Mouse (Mus musculus) MEL (cell line): ENCODE data around the gene Ppig. TPM values are rescaled to one million over a fixed set of nuclear protein-coding genes. Genes with fewer than 3 reads are reported as not detected.

Experiments used
- DNase-seq: peaks from one replicate; pipeline ENCODE4 v3.0.0; 2011; ENCODE audit warnings: low read depth, low spot score
- H3K27ac ChIP-seq: 2 replicates; pipeline ENCODE4 v1.5.1; 2012; ENCODE audit warnings: low read depth, mild to moderate bottlenecking, control low read depth, low read length, moderate library complexity; ENCODE audit not compliant: control insufficient read depth
- H3K27me3 ChIP-seq, 2 experiments: fragments of 150-350 bp in 1 of 2; sonication (generic) in 1 of 2; 2 replicates each; pipeline ENCODE4 v1.6.1; 2012; ENCODE audit warnings: low read length in 2 of 2, mild to moderate bottlenecking in 2 of 2, improper control_type of control experiment in 1 of 2, moderate library complexity in 1 of 2; ENCODE audit not compliant: insufficient read depth in 2 of 2, control insufficient read depth in 1 of 2
- H3K36me3 ChIP-seq, 2 experiments: 2 replicates each; pipeline ENCODE4 v1.6.1; 2012 to 2014; ENCODE audit warnings: low read length in 2 of 2, improper control_type of control experiment in 1 of 2, inconsistent platforms in 1 of 2, mild to moderate bottlenecking in 1 of 2; ENCODE audit not compliant: insufficient read depth in 2 of 2, control insufficient read depth in 1 of 2
- H3K4me1 ChIP-seq, 2 experiments: fragments of 150-350 bp in 1 of 2; sonication (generic) in 1 of 2; 2 replicates each; pipeline ENCODE4 v1.6.1; 2012; ENCODE audit warnings: low read length in 2 of 2, improper control_type of control experiment in 1 of 2, mild to moderate bottlenecking in 1 of 2; ENCODE audit not compliant: insufficient read depth in 2 of 2, control insufficient read depth in 1 of 2
- H3K4me3 ChIP-seq, 2 experiments: fragments of 150-350 bp in 1 of 2; sonication (generic) in 1 of 2; 2 replicates each; pipeline ENCODE4 v1.5.1; 2012; ENCODE audit warnings: low read depth in 2 of 2, low read length in 2 of 2, mild to moderate bottlenecking in 2 of 2, moderate library complexity in 2 of 2, control low read depth in 1 of 2, improper control_type of control experiment in 1 of 2; ENCODE audit not compliant: control insufficient read depth in 1 of 2, insufficient read depth in 1 of 2
- H3K79me2 ChIP-seq: 2 replicates; pipeline ENCODE4 v1.6.1; 2012; ENCODE audit warnings: mild to moderate bottlenecking, low read length, moderate library complexity; ENCODE audit not compliant: control insufficient read depth, poor library complexity, insufficient read depth
- H3K9ac ChIP-seq: 2 replicates; pipeline ENCODE4 v1.6.1; 2012; ENCODE audit warnings: low read depth, mild to moderate bottlenecking, control low read depth, low read length, moderate library complexity; ENCODE audit not compliant: control insufficient read depth, poor library complexity, severe bottlenecking
- H3K9me3 ChIP-seq: fragments of 150-350 bp; sonication (generic); replicated peaks from 2 replicates; pipeline ENCODE4 v1.6.1; 2012; ENCODE audit warnings: mild to moderate bottlenecking, low read length, improper control_type of control experiment, moderate library complexity; ENCODE audit not compliant: insufficient read depth
- CHD2 ChIP-seq: IDR thresholded peaks from 2 replicates; pipeline ENCODE4 v1.6.1; 2011; ENCODE audit warnings: low read length, improper control_type of control experiment
- CTCF ChIP-seq, 3 experiments: IDR thresholded peaks in 2 of 3; conservative IDR thresholded peaks in 1 of 3; 2 replicates each; pipeline ENCODE4 v1.5.1; 2011 to 2012; ENCODE audit warnings: low read length in 3 of 3, low read depth in 2 of 3, mild to moderate bottlenecking in 2 of 3, improper control_type of control experiment in 1 of 3, inconsistent platforms in 1 of 3, mixed read lengths in 1 of 3, moderate library complexity in 1 of 3; ENCODE audit not compliant: control insufficient read depth in 1 of 3, insufficient read depth in 1 of 3, poor library complexity in 1 of 3, severe bottlenecking in 1 of 3
- E2F4 ChIP-seq: IDR thresholded peaks from 2 replicates; pipeline ENCODE4 v1.6.1; 2011; ENCODE audit warnings: low read depth, low read length, improper control_type of control experiment, borderline replicate concordance
- ELF1 ChIP-seq: IDR thresholded peaks from 2 replicates; pipeline ENCODE4 v1.6.1; 2014; ENCODE audit warnings: low read depth, mild to moderate bottlenecking, inconsistent platforms, low read length, improper control_type of control experiment, moderate library complexity
- EP300 ChIP-seq, 2 experiments: IDR thresholded peaks; 2 replicates each; pipeline ENCODE4 v1.6.1; 2011; ENCODE audit warnings: improper control_type of control experiment in 2 of 2, low read length in 2 of 2, low read depth in 1 of 2, mild to moderate bottlenecking in 1 of 2
- ETS1 ChIP-seq: IDR thresholded peaks from 2 replicates; pipeline ENCODE4 v1.6.1; 2012; ENCODE audit warnings: low read depth, mild to moderate bottlenecking, inconsistent platforms, low read length, improper control_type of control experiment, moderate library complexity
- GABPA ChIP-seq: IDR thresholded peaks from 2 replicates; pipeline ENCODE4 v1.6.1; 2012; ENCODE audit warnings: low read depth, mild to moderate bottlenecking, inconsistent platforms, low read length, improper control_type of control experiment, moderate library complexity
- HCFC1 ChIP-seq: IDR thresholded peaks from 2 replicates; pipeline ENCODE4 v1.6.1; 2012; ENCODE audit warnings: low read depth, mild to moderate bottlenecking, inconsistent platforms, low read length, improper control_type of control experiment, moderate library complexity
- KAT2A ChIP-seq: conservative IDR thresholded peaks from 2 replicates; pipeline ENCODE4 v1.6.1; 2012; ENCODE audit warnings: low read depth, low read length, improper control_type of control experiment, inconsistent platforms
- MAFK ChIP-seq: IDR thresholded peaks from 2 replicates; pipeline ENCODE4 v1.6.1; 2011; ENCODE audit warnings: low read depth, mild to moderate bottlenecking, low read length, improper control_type of control experiment, borderline replicate concordance
- MAZ ChIP-seq: IDR thresholded peaks from 2 replicates; pipeline ENCODE4 v1.6.1; 2012; ENCODE audit warnings: low read depth, mild to moderate bottlenecking, inconsistent platforms, low read length, improper control_type of control experiment
- MEF2A ChIP-seq: IDR thresholded peaks from 2 replicates; pipeline ENCODE4 v1.6.1; 2014; ENCODE audit warnings: low read depth, mild to moderate bottlenecking, inconsistent platforms, low read length, improper control_type of control experiment; ENCODE audit not compliant: poor library complexity, insufficient replicate concordance, severe bottlenecking; ENCODE audit errors: extremely low read depth
- MXI1 ChIP-seq: IDR thresholded peaks from 2 replicates; pipeline ENCODE4 v1.6.1; 2011; ENCODE audit warnings: mild to moderate bottlenecking, low read depth, low read length, improper control_type of control experiment
- MYB ChIP-seq: IDR thresholded peaks from 2 replicates; pipeline ENCODE4 v1.6.1; 2011; ENCODE audit warnings: mild to moderate bottlenecking, low read depth, low read length, improper control_type of control experiment
- MYC ChIP-seq: IDR thresholded peaks from 2 replicates; pipeline ENCODE4 v1.6.1; 2011; ENCODE audit warnings: low read depth, mild to moderate bottlenecking, low read length, improper control_type of control experiment, moderate library complexity
- NELFE ChIP-seq: IDR thresholded peaks from 2 replicates; pipeline ENCODE4 v1.6.1; 2011; ENCODE audit warnings: low read depth, low read length, improper control_type of control experiment
- POLR2A ChIP-seq, 2 experiments: IDR thresholded peaks; 2 replicates each; pipeline ENCODE4 v1.6.1; 2011 to 2012; ENCODE audit warnings: low read length in 2 of 2, mild to moderate bottlenecking in 2 of 2, control low read depth in 1 of 2, improper control_type of control experiment in 1 of 2, low read depth in 1 of 2, moderate library complexity in 1 of 2; ENCODE audit not compliant: control insufficient read depth in 1 of 2, insufficient read depth in 1 of 2, poor library complexity in 1 of 2
- POLR2AphosphoS2 ChIP-seq: IDR thresholded peaks from 2 replicates; pipeline ENCODE4 v1.6.1; 2011; ENCODE audit warnings: low read length, improper control_type of control experiment
- POLR2AphosphoS5 ChIP-seq: IDR thresholded peaks from 2 replicates; pipeline ENCODE4 v1.6.1; 2012; ENCODE audit warnings: low read depth, borderline replicate concordance, mild to moderate bottlenecking, inconsistent platforms, low read length, moderate library complexity, mixed read lengths
- RCOR1 ChIP-seq: IDR thresholded peaks from 2 replicates; pipeline ENCODE4 v1.6.1; 2012; ENCODE audit warnings: low read depth, mild to moderate bottlenecking, inconsistent platforms, low read length, improper control_type of control experiment
- SMC3 ChIP-seq: IDR thresholded peaks from 2 replicates; pipeline ENCODE4 v1.6.1; 2011; ENCODE audit warnings: low read depth, low read length, improper control_type of control experiment
- TAL1 ChIP-seq: IDR thresholded peaks from 2 replicates; pipeline ENCODE4 v1.6.1; 2012; ENCODE audit warnings: mild to moderate bottlenecking, inconsistent platforms, low read length, moderate library complexity, mixed read lengths
- TBP ChIP-seq: IDR thresholded peaks from 2 replicates; pipeline ENCODE4 v1.8.0; 2011; ENCODE audit warnings: low read depth, low read length, improper control_type of control experiment
- TCF12 ChIP-seq: IDR thresholded peaks from 2 replicates; pipeline ENCODE4 v1.6.1; 2014; ENCODE audit warnings: low read depth, mild to moderate bottlenecking, inconsistent platforms, low read length, improper control_type of control experiment, moderate library complexity
- UBTF ChIP-seq: IDR thresholded peaks from 2 replicates; pipeline ENCODE4 v1.6.1; 2012; ENCODE audit warnings: low read depth, mild to moderate bottlenecking, inconsistent platforms, low read length, improper control_type of control experiment, moderate library complexity, borderline replicate concordance; ENCODE audit not compliant: insufficient read depth
- USF1 ChIP-seq: IDR thresholded peaks from 2 replicates; pipeline ENCODE4 v1.6.1; 2014; ENCODE audit warnings: low read depth, mild to moderate bottlenecking, inconsistent platforms, low read length, improper control_type of control experiment, moderate library complexity
- USF2 ChIP-seq, 2 experiments: IDR thresholded peaks; 2 replicates each; pipeline ENCODE4 v1.6.1; 2011 to 2012; ENCODE audit warnings: improper control_type of control experiment in 2 of 2, low read length in 2 of 2, borderline replicate concordance in 1 of 2, inconsistent platforms in 1 of 2, low read depth in 1 of 2, mild to moderate bottlenecking in 1 of 2; ENCODE audit not compliant: insufficient read depth in 1 of 2
- ZC3H11A ChIP-seq: IDR thresholded peaks from 2 replicates; pipeline ENCODE4 v1.6.1; 2012; ENCODE audit warnings: low read depth, mild to moderate bottlenecking, inconsistent platforms, low read length, improper control_type of control experiment
- ZMIZ1 ChIP-seq: IDR thresholded peaks from 2 replicates; pipeline ENCODE4 v1.6.1; 2012; ENCODE audit warnings: low read depth, mild to moderate bottlenecking, inconsistent platforms, low read length, improper control_type of control experiment, moderate library complexity
- polyA plus RNA-seq, 2 experiments: library from polyadenylated mRNA; stranded (reverse) in 1 of 2; unstranded in 1 of 2; fragments of >175 nt in 1 of 2; fragments of >200 nt in 1 of 2; gene quantifications; 2 replicates each; pipeline versions ENCODE4 v1.2.1 to v1.2.4; 2012; ENCODE audit warnings: low replicate concordance in 2 of 2, low read depth in 1 of 2; ENCODE audit not compliant: insufficient read length in 2 of 2, insufficient read depth in 1 of 2, missing spikeins in 1 of 2
- total RNA-seq: library from RNA; depleted of rRNA; stranded (reverse); fragments of 300-350 nt; gene quantifications from 2 replicates; pipeline ENCODE4 v1.2.3, GENCODE M21; 2012

Gene Ppig
- total and polyA plus RNA-seq, 3 experiments: 12.5 to 132 (median 115) TPM

DNA sequence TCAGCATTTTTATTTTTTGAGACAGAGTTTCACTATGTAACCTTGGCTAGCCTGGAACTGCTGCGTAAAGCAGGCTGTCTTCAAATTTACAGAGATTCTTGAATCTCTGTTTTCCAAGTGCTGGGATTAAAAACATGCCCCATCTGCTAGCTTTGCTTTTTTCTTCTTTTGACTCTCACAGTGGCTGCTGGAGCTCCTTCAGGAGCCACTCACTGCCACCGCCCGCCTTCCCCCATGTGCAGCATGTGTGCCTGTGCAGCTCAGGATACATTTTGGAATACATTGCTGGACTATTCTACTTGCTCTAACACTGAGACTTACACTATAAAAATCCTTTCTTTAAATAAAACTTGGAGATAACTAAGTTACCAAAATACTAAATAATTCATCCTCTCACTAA is 51.0 kb downstream of the Ppig start:
- H3K9me3 ChIP-seq: no peaks in the 10 kb centered on the region
- no peak overlapping the region for H3K4me3 ChIP-seq
- no peak overlapping the region for H3K9ac ChIP-seq
- H3K27ac ChIP-seq: no peak overlapping the region
- peaks cover 0 to 4% of the 10 kb centered on the region in 2 experiments; a peak in 1 of 4 replicates for H3K36me3 ChIP-seq
- H3K27me3 ChIP-seq: no peaks in the 10 kb centered on the region
- H3K79me2 ChIP-seq: no peaks in the 10 kb centered on the region; the same call in 1 of the 2 replicates
- DNase-seq: no peak
- no peak for TF ChIP-seq POLR2AphosphoS2
- TF ChIP-seq ZMIZ1: no peak
- TF ChIP-seq USF2 (IDR thresholded peaks at IDR 0.05; ENCODE audit: borderline replicate concordance in 1 of 2, insufficient read depth in 1 of 2, low read depth in 1 of 2, low read length in 2 of 2): no peak
- TF ChIP-seq TCF12: no peak
- no peak for TF ChIP-seq ETS1
- no peak for TF ChIP-seq POLR2AphosphoS5
- TF ChIP-seq E2F4: no peak
- no peak for TF ChIP-seq RCOR1
- no peak for TF ChIP-seq KAT2A
- no peak for TF ChIP-seq POLR2A (IDR thresholded peaks at IDR 0.05; ENCODE audit: control insufficient read depth in 1 of 2, insufficient read depth in 1 of 2, low read depth in 1 of 2, low read length in 2 of 2, poor library complexity in 1 of 2)
- TF ChIP-seq CHD2: no peak
- no peak for TF ChIP-seq MEF2A
- TF ChIP-seq MYB: no peak
- no peak for TF ChIP-seq MAZ
- TF ChIP-seq USF1: no peak
- no peak for TF ChIP-seq EP300 (IDR thresholded peaks at IDR 0.05; ENCODE audit: low read depth in 1 of 2, low read length in 2 of 2)
- TF ChIP-seq CTCF (IDR thresholded peaks at IDR 0.05 in 2 of 3, conservative IDR thresholded peaks at IDR 0.05 in 1 of 3; ENCODE audit: control insufficient read depth in 1 of 3, insufficient read depth in 1 of 3, low read depth in 2 of 3, low read length in 3 of 3, poor library complexity in 1 of 3, severe bottlenecking in 1 of 3): no peak
- TF ChIP-seq MYC: no peak
- H3K4me1 ChIP-seq: peaks cover 4 to 5% of the 10 kb centered on the region in 2 experiments; a peak in 3 of 4 replicates

DNA sequence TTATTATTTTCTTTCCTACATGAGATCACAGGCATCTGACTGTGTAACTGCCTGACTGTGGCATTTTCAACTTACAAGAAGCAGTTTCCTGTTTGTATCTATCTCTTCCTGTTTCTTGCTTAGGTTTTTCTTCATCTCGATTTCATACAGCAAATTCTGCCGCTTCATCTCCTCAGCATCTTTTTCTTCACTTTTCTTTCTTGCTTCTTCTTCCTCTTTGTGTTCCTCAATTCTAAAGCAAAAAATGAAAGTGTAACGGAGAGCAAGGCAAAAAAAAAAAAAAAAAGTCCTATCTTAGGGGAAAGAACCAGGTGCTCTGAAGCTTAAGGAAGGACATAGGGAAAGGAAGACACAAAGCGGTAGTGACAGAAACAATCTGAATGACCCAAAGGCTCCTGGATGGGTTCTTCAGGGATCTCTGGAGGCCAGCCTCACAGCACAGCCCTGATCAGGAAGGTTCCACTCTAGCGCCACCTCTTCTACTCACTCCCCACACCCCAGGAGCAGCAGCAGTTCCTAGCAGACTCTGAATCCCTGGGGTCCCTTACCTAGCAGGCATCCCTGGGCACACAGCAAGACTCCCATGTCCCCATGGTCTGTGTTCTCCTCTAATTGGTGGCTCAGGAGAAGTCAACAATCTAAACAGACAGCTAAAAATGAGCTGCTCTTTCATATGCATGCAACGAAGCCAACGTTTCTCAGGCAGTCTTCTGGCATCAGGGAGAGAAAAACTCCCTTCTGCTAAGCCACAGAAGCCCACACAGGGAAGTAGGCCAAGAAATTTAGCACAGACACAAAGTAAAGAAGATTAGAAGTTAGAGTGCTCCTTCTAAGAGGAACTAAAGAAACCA is 55.9 kb downstream of the Ppig start:
- Histone ChIP-seq H3K9me3 (no peaks in the 10 kb centered on the region), H3K36me3 (peaks cover 0 to 4% of the 10 kb centered on the region in 2 experiments; a peak in 1 of 4 replicates), H3K4me3 (peak overlapping the region; percentile 52 to 64), H3K9ac (peak overlapping the region; percentile 62), H3K27me3 (no peaks in the 10 kb centered on the region), H3K79me2 (no peaks in the 10 kb centered on the region; the same call in 1 of the 2 replicates), H3K4me1 (peaks cover 5 to 9% of the 10 kb centered on the region in 2 experiments; a peak in 3 of 4 replicates), H3K27ac (peak overlapping the region; percentile 76)
- DNase-seq: peak; percentile 85
- TF ChIP-seq UBTF (0 out of 2 replicates have a peak, but pooled peaks have one; percentile 61), ELF1 (peak; percentile 45; the same call in 1 of the 2 replicates), SMC3 (no peak), GABPA (no peak), MAFK (no peak), HCFC1 (no peak; the same call in 1 of the 2 replicates), USF1 (no peak), TCF12 (peak; percentile 4; the same call in 1 of the 2 replicates), RCOR1 (no peak), TAL1 (no peak), ZC3H11A (no peak), MXI1 (no peak), CTCF (IDR thresholded peaks at IDR 0.05 in 2 of 3, conservative IDR thresholded peaks at IDR 0.05 in 1 of 3; ENCODE audit: control insufficient read depth in 1 of 3, insufficient read depth in 1 of 3, low read depth in 2 of 3, low read length in 3 of 3, poor library complexity in 1 of 3, severe bottlenecking in 1 of 3) (peak in 2 of 3 experiments; percentile 13 to 25; a peak in 3 of 6 replicates), TBP (peak; percentile 96), NELFE (peak; percentile 32; the same call in 1 of the 2 replicates), USF2 (IDR thresholded peaks at IDR 0.05; ENCODE audit: borderline replicate concordance in 1 of 2, insufficient read depth in 1 of 2, low read depth in 1 of 2, low read length in 2 of 2) (no peak), KAT2A (no peak)
